Mouse (Mus musculus): Measurements from ENCODE around the gene Myadm.
"Not testable (repeated sequence)": the region's sequence is repeated elsewhere in the genome, so short reads cannot be mapped to it uniquely, and the experiment has no call there.

Gene Myadm

DNA sequence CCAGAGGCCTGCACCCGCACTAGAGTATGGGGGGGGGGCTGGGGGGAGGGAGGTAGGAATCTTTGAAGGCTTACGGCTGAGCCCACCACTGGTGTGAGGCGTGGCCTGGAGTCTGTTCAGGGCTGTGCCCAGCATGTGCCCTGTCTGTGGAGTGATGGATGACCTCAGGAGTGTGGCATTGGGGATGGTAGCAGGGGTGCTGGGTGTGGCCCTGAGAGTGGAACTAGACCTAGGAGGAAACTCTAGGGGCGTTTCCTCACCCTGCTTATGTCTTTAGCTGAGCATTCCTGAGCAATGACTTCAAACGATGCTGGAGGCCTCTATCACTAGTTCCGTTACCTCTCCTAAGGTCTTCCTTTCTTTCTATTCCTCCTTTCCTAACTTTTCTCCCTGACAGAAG lies 2.3 kb downstream of the Myadm start:
- DNase-seq: no peak

DNA sequence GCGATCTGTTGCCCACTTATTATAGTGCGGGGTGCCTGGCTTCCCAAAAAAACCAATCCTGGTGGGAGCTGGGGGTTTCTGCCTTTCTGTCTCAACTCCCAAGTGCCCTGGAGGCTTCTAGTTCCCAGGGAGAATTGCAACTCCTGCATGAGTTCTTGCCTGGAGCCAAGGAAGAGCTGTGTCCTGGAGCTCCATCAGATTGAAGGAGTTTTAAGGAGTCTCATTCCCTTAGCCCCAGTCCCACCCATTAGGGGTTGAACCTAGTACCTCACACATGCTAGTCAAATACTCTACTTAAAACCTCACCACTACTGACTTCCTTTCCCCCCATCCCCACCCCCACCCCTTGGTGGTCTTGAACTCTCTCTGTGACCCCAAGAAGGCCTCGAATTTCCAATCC lies 2.9 kb downstream of the Myadm start:
- no peak for DNase-seq

GRCm38 (mm10) chr7:3292271-3292670 lies 3.4 kb downstream of the Myadm start:
- not testable (repeated sequence) for DNase-seq

DNA sequence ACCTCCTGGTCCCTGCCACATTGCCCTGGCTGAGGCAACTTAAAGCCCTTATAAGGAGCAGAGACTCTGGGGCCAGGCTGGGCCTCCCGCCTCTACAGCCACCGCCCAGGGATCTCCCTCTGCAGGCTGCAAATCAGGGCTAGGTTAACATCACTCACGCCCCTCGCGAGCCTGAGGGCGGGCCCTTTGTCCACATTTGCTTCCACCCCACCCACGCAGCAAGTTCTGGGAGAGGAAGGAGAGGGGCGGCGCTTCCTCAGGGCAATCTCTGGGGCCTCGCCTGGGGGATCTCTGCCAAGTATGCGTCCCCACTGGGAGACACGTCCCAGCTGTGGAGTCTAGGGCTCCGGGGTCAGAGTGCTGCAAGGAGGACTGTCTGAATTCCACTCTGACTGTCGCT lies 3.9 kb downstream of the Myadm start:
- peak; percentile 48 for DNase-seq

- no peak for DNase-seq
Measured at GRCm38 (mm10) chr7:3294794-3295193, 5.9 kb downstream of the Myadm start.

DNA sequence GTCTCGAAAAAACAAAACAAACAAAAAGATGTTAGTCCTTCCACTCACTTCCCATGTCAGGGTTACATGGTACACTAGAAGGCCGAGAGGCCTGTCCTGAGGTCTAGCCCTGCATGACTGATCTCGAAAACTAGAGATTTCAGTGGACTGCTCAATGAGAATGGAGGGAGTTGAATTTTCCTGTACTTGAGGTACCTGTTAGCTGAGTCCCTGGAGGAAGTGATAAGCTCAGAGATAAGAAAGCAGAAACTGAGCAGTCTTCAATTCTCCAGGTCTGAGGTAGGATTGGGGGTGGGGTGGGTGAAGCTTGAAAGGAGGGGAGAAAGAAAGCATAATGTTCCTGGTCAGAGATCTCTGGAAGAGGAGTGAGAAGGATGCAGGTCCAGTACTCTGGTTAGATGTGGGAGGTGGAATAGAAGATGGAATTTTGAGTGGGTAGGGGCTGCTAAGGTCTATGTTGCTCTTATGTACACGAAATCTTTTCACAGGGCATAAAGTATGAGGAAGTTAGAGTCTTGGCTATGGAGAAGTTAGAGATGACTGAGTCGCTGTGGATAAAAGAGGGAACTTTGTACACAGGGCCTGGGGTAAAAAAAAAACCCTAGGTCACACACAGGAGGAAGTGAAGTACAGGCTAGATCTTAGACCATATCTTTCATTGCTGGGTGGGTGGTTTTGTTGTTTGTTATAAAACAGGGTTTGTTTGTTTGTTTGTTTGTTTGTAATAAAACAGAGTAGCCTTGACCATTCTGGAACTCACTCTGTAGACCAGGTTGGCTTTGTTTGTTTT lies 6.6 kb downstream of the Myadm start:
- no peak for DNase-seq

DNA sequence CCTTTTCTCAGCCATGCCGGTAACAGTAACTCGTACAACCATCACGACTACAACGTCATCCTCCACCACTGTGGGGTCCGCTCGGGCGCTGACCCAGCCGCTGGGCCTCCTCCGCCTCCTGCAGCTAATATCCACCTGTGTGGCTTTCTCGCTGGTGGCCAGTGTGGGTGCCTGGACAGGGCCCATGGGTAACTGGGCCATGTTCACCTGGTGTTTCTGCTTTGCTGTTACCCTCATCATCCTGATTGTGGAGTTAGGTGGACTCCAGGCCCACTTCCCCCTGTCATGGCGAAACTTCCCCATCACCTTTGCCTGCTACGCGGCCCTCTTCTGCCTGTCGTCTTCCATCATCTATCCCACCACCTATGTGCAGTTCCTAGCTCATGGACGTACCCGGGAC lies 7.8 kb downstream of the Myadm start:
- DNase-seq: no peak

DNA sequence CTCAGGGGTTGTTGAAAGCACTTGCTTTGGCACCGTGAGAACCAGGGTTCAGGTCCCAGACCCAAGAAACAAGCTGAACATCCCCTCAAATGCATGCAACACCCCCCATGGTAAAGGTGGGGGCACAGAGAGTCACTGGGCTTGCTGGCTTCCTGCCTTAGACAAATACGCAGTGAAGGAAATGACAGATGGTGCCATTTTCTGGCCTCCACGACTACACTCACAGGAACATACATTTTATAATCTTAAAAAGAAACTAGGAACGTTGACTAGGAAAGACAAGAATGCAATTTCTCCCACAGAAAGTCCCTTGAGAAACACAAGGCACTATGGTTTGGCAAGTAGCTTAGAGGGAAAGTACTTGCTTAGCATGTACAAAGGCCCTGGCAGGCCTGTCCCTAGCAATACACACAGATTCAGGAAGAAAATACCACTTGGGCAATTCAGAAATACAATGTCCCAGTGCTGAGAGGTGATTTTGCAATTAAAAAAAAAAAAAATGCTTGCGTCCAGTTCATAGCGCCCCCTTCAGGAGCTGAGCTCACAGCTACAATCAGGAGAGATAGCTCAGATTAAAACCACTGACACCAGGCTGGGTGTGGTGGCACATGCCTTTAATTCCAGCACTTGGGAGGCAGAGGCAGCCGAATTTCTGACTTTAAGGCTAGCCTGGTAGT lies 11.2 kb downstream of the Myadm start:
- DNase-seq: no peak

GRCm38 (mm10) chr7:3300891-3301627 lies 12.2 kb downstream of the Myadm start:
- DNase-seq: no peak

- DNase-seq: peak; percentile 39
Measured at GRCm38 (mm10) chr7:3301628-3302555, 13.0 kb downstream of the Myadm start.

- peak; percentile 71 for DNase-seq
Measured at GRCm38 (mm10) chr7:3302556-3303275, 13.8 kb downstream of the Myadm start.

GRCm38 (mm10) chr7:3303276-3303781 lies 14.4 kb downstream of the Myadm start:
- DNase-seq: peak; percentile 50

GRCm38 (mm10) chr7:3303789-3304188 lies 14.9 kb downstream of the Myadm start:
- no peak for DNase-seq

DNA sequence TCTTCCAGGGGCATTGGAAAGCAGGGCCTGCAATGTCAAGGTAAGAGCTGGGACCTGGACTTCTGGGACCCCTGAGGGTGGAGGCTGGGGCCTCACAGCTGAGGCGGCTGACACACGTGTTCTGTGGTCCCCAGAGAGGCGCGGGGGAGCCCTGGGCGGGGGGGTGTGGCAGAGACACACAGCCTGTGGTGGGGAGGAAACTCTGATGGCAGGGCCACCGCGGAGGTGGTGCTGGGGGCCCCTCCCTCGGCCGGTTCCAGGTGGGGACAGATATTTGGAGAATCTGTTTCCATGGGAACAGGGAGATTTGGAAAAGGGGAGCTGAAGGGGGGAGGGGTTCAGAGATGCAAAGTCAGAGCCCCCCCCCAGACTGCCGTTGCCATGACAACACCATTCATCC lies 15.4 kb downstream of the Myadm start:
- DNase-seq: peak; percentile 36

GRCm38 (mm10) chr7:3306400-3306799 lies 17.5 kb downstream of the Myadm start:
- no peak for DNase-seq

DNA sequence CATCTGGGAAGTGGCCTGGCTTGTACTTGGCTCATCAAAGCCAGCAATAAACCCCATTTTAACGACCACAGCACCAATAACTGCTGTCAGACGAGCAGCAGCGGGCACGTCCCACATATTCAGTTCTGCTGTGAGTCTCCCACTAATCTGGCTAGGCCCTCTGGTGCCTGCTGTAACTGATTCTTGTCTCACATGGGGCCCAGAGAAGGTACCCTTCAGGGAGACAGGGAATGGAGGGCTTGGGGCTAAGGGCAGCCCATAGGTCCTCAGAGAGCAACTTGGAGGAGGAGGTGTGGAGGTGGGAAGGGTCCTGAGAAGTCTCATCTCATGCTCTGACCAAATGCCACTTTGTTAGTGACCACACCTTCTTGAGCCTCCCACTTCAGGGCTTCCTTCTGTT lies 19.8 kb downstream of the Myadm start:
- DNase-seq: no peak

GRCm38 (mm10) chr7:3310233-3310632 lies 21.4 kb downstream of the Myadm start:
- no peak for DNase-seq

- DNase-seq: no peak
Measured at GRCm38 (mm10) chr7:3313571-3313970, 24.7 kb downstream of the Myadm start.

- DNase-seq: no peak
Measured at GRCm38 (mm10) chr7:3314121-3314520, 25.2 kb downstream of the Myadm start.

- DNase-seq: no peak
Measured at GRCm38 (mm10) chr7:3317704-3318103, 28.8 kb downstream of the Myadm start.

DNA sequence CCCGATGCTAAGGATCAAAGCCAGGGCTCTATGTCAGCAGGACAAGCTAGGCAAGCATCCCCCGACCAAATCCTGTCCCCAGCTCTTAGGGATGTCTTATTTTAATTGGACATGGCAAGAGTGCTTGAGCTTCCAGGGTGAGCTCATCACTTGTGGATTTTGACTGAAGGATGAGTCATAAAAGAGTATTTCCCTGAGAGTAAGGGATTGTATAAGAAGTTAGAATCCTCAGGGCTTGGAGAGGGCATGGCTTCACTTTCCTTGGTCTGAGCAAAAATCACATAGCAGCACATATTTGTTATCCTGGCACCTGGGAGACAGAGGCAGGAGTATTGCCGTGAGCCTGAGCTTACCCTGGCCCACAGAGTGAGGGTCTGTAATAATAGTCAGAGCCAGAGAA lies 32.0 kb downstream of the Myadm start:
- no peak for DNase-seq

DNA sequence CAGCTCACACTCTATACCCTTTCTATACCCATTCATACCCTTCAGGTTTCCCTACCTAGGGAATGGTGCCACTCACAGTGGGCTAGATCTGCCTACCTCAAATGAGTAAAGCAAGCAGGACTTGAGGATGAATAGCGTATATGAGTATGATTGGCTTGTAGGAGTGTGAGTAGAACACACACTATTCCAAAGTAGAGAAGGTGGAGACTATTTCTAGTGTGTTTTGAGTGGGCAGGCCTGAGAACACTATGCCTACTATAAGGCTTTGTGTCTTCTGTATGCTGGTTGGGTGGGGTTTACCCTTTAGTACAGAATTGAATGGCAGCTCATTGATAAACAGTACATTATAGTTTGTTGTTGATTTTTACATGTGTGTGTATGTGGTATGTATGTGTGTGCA lies 34.9 kb downstream of the Myadm start:
- DNase-seq: no peak
